Mouse (Mus musculus): ENCODE measurements around the gene Arhgef25.

Gene Arhgef25

GRCm38 (mm10) chr10:127189651-127190381 lies at the start of gene Arhgef25:
Gene Arhgef25, minus strand, starts transcription at chr10:127190083.
- no peak for DNase-seq (ENCODE audit: low read depth, low spot score)

DNA sequence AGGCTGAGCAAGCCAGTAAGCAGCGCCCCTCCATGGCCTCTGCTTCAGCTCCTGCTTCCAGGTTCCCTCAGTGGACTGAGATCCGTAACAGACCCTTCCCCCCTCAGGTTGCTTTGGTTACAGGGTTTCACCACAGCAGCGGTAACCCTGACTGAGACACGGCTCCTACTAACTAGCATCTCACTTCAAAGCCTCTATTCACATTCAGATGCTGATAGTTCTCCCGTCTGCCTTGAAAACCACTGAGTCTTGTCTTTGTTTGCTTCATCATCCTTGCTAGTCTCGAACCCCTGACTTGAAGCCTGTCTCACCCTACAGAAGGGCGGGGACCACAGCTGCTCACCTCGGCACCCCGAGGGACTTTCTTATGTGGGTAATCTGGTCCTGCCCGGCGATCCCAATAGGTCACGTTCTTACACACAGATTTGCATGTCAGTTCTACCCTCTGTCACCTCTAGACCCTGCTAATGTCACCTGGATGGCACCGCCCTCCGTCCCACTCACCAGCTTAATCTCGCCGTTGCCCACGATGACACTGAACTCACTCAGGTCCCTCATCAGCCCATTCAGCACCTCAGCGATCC lies 48.5 kb upstream of the Arhgef25 start:
- no peak for DNase-seq (ENCODE audit: low read depth, low spot score)

GRCm38 (mm10) chr10:127236541-127236940 lies 46.7 kb upstream of the Arhgef25 start:
- DNase-seq (ENCODE audit: low read depth, low spot score), result no peak

DNA sequence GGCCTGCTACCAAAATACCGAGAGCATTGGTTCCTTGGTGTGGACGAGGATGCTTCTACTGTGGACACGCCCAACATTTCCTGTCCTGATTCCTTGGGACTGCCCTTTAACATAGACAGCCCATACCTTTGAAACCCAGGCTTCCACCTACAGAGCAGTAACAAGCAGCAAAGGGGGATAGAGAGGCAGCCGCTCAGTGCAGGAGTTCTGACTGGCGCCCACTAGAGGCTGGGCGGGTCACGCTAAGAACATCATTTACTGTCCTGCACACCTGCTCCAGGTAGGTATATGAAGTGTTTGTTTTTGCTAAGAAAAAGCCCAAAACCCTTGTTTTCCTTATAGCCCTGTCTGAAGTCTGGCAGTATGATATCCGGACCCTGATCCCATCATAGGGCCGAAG lies 43.3 kb upstream of the Arhgef25 start:
- no peak for DNase-seq (ENCODE audit: low read depth, low spot score)

- no peak for DNase-seq (ENCODE audit: low read depth, low spot score)
Observed at GRCm38 (mm10) chr10:127231741-127232140, 41.9 kb upstream of the Arhgef25 start.

DNA sequence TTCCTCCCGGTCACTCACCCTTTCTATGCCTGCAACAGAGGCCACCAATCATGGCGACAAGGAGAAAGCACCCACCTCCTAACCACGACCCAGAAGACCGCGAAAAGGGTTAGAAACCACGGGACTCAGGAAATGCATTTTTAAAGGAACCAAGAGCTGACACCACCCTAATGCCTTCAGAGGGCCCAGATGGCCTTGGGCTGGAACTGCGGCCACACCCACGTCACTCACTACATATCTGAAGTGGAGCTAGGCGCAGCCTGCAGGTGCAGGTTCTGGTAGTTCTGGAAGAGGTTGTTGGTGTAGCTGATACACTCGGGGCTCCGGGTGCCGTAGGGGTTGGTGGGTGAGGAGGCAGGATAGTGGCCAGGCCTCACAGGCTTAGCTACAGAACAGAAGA lies 40.8 kb upstream of the Arhgef25 start:
- no peak for DNase-seq (ENCODE audit: low read depth, low spot score)

GRCm38 (mm10) chr10:127228897-127229296 lies 39.0 kb upstream of the Arhgef25 start:
- no peak for DNase-seq (ENCODE audit: low read depth, low spot score)

DNA sequence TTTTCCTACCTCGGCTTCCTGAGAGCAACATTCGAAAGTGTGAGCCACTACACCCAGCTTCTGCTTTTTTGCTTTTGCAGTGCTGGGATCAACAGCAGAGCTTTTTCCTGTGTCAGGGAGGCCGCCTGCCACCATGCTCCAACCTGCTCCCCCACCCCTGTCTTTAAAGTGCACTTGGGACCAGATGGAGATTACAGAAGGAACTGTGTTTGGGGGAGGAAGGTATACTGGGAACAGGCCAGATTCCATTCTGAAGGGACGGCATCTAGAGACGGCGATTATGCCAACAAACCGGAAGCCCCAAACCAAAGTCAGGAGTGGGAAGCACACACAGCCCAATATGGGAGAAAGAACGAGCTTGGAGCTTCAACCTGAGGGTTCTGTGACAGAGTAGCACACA lies 37.3 kb upstream of the Arhgef25 start:
- DNase-seq (ENCODE audit: low read depth, low spot score), result no peak

- no peak for DNase-seq (ENCODE audit: low read depth, low spot score)
Observed at GRCm38 (mm10) chr10:127226318-127226895, 36.5 kb upstream of the Arhgef25 start.

DNA sequence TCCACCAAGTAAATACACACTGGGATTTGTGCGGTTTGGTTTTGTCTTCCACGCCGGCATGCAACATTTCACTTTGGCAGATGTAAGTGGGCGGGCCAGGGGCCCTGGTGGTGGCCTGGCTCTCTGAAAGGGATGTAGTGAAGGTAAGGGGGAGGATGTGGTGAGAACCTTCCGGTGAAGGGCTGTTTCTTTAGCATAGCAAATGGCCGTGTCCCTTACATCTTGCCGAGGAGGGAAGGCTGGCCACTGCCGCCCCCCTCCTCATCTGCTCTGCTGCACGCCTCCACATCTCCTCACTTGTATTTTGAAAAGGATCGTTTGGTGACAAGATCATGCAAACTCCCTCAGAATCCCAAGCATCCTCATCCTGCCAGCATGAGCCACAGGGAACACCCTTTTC lies 35.8 kb upstream of the Arhgef25 start:
- peak; percentile 60 for DNase-seq (ENCODE audit: low read depth, low spot score)

DNA sequence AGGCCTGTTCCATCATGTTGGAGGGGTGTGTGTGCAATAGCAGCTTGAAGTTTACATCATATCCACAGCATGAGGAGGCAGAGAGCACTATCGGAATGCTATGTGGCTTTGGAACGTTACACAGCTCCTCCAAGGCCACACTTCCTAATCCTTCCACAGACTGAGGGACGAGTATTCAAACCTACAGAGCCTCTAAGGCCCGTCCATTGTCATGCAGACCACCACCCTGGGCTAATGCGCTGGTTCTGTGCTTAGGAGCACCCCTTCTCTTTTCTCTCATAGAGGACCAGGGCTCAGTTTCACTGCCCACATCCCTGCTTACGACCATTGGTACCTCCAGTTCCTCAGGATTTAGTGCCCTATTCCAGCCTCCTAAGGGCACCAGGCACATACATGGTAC lies 35.3 kb upstream of the Arhgef25 start:
- DNase-seq (ENCODE audit: low read depth, low spot score), result no peak

- DNase-seq (ENCODE audit: low read depth, low spot score), result no peak
Observed at GRCm38 (mm10) chr10:127218339-127218738, 28.5 kb upstream of the Arhgef25 start.

- DNase-seq (ENCODE audit: low read depth, low spot score), result no peak
Observed at GRCm38 (mm10) chr10:127217177-127217576, 27.3 kb upstream of the Arhgef25 start.

GRCm38 (mm10) chr10:127216456-127216855 lies 26.6 kb upstream of the Arhgef25 start:
- peak; percentile 68 for DNase-seq (ENCODE audit: low read depth, low spot score)

- DNase-seq (ENCODE audit: low read depth, low spot score), result no peak
Observed at GRCm38 (mm10) chr10:127214422-127214803, 24.5 kb upstream of the Arhgef25 start.

DNA sequence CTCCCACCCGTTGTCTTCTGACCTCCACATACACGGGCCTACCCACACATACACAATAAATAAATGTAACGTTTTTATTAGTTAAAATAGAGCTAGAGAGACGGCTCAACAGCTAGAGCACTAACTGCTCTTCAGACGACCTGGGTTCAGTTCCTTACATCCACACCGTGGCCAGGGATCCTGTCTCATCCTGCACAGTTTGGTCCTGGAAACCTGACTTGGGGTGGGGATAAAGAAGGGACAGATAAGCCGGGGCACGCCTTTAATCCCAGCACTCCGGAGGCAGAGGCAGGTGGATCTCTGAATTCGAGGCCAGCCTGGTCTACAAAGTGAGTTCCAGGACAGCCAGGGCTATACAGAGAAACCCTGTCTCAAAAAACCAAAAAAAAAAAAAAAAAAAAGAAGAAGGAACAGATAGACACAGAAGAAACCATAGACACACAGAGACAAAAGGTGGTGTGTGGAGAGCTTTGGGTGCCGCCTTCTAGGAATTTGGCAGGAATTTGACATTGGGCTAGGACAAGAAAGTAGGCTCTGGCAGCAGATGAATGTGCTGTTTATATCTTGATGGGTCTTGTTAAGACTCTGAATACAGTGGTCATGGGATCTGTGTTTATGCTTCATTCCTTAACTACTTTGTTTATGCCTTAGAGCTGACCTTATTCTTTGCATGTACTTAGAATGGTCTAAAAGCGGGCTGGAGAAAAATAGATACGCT lies 24.0 kb upstream of the Arhgef25 start:
- no peak for DNase-seq (ENCODE audit: low read depth, low spot score)

- DNase-seq (ENCODE audit: low read depth, low spot score), result no peak
Observed at GRCm38 (mm10) chr10:127213272-127213671, 23.4 kb upstream of the Arhgef25 start.

GRCm38 (mm10) chr10:127211414-127211854 lies 21.6 kb upstream of the Arhgef25 start, which contains the start of gene Pip4k2c:
Gene Pip4k2c, minus strand, starts transcription at chr10:127211585.
- peak; percentile 75 for DNase-seq (ENCODE audit: low read depth, low spot score)

GRCm38 (mm10) chr10:127210961-127211405 lies 21.1 kb upstream of the Arhgef25 start:
- no peak for DNase-seq (ENCODE audit: low read depth, low spot score)

DNA sequence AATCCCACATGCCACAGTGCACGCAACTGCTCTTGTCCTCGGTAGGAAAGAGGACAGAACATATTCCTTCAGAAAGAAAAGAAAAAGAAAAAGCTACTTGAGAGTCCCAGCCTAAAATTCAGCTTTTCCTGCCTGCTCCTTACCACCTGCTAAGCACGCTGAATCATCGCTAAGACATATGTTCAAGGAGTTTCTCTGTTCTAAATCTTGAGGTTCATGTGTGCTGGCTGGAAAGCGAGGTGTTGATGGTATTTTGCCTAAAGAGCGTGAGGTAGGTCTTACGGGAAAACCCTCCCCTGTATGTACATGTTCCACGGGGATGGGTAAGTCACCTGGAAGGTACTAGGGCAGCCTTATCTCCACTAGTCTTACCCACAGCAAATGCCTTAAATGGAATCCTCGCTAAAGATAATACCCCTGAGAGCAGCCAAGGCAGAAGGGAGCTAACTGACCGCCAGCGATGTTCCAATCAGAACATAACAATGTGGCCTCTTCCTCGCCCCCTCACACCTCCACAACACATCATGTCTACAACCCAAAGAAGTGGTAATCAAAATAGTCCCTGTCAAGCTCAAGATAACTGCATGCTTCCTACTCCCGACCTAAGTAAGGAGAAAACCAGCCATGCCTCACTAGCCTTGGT lies 20.2 kb upstream of the Arhgef25 start:
- peak; percentile 72 for DNase-seq (ENCODE audit: low read depth, low spot score)

GRCm38 (mm10) chr10:127208921-127209320 lies 19.0 kb upstream of the Arhgef25 start:
- peak; percentile 83 for DNase-seq (ENCODE audit: low read depth, low spot score)

GRCm38 (mm10) chr10:127205373-127205772 lies 15.5 kb upstream of the Arhgef25 start:
- DNase-seq (ENCODE audit: low read depth, low spot score), result no peak

Data from telencephalon, adult 2 months (tissue).